Mouse (Mus musculus) right cerebral cortex, postnatal 10 days (tissue): ENCODE measurements around the gene A230050P20Rik.
A peak's percentile ranks its signal among the peaks of the same experiment; 100 is the strongest.

Experiments used
- DNase-seq, 2 experiments: peaks; one replicate each; pipeline ENCODE4 v3.0.0; 2021; ENCODE audit warnings: low spot score in 2 of 2

The A230050P20Rik gene

GRCm38 (mm10) chr9:20894629-20895028, 26.2 kb downstream of the A230050P20Rik start:
- peak in 1 of 2 experiments; percentile 23 for DNase-seq

- DNase-seq = peak in 1 of 2 experiments; percentile 14
Observed at GRCm38 (mm10) chr9:20895382-20895781, 26.9 kb downstream of the A230050P20Rik start.

GRCm38 (mm10) chr9:20897736-20898510, 29.5 kb downstream of the A230050P20Rik start:
- DNase-seq = peak in 1 of 2 experiments; percentile 14

GRCm38 (mm10) chr9:20898511-20899073, 30.1 kb downstream of the A230050P20Rik start, which contains the start of gene Eif3g:
Gene Eif3g (minus strand): TSS chr9:20898623.
- DNase-seq = peak; percentile 88 to 91

GRCm38 (mm10) chr9:20901466-20902173, 33.2 kb downstream of the A230050P20Rik start:
- DNase-seq = no peak

GRCm38 (mm10) chr9:20902174-20902491, 33.7 kb downstream of the A230050P20Rik start:
- DNase-seq = no peak

- DNase-seq = no peak
Observed at GRCm38 (mm10) chr9:20909948-20910347, 41.5 kb downstream of the A230050P20Rik start.

- no peak for DNase-seq
Observed at GRCm38 (mm10) chr9:20916160-20916559, 47.7 kb downstream of the A230050P20Rik start.

- DNase-seq = no peak
Observed at GRCm38 (mm10) chr9:20923258-20923657, 54.8 kb downstream of the A230050P20Rik start.
